Mouse (Mus musculus) induced T-regulatory cell, adult 2 months (primary cell): Measurements from ENCODE around the gene Fuom.
A peak's percentile ranks its signal among the peaks of the same experiment; 100 is the strongest.

ENCODE experiments used
- DNase-seq: peaks from one replicate; pipeline ENCODE4 v3.0.0-alpha.2; 2012; ENCODE audit warnings: low read depth

Gene Fuom

GRCm38 (mm10) chr7:140101498-140101897 is 743 bp downstream of the Fuom start:
- no peak for DNase-seq

- DNase-seq = no peak
Measured at GRCm38 (mm10) chr7:140098466-140098865, 3.8 kb downstream of the Fuom start.

- no peak for DNase-seq
Measured at GRCm38 (mm10) chr7:140096055-140096454, 6.2 kb downstream of the Fuom start.

- DNase-seq = no peak
Measured at GRCm38 (mm10) chr7:140095556-140095955, 6.7 kb downstream of the Fuom start.

GRCm38 (mm10) chr7:140094954-140095353 is 7.3 kb downstream of the Fuom start:
- DNase-seq = no peak

GRCm38 (mm10) chr7:140092924-140093528 is 9.2 kb downstream of the Fuom start, which contains the start of gene Prap1:
Gene Prap1, plus strand, starts transcription at chr7:140093395.
- no peak for DNase-seq

- DNase-seq = no peak
Measured at GRCm38 (mm10) chr7:140090601-140091000, 11.6 kb downstream of the Fuom start.

- peak; percentile 69 for DNase-seq
Measured at GRCm38 (mm10) chr7:140082242-140082678, 20.0 kb downstream of the Fuom start, which contains the start of gene Caly. Gene Caly, minus strand, starts transcription at chr7:140082548.

- DNase-seq = no peak
Measured at GRCm38 (mm10) chr7:140081408-140082241, 20.6 kb downstream of the Fuom start.

GRCm38 (mm10) chr7:140080503-140081156 is 21.6 kb downstream of the Fuom start:
- DNase-seq = peak; percentile 88

GRCm38 (mm10) chr7:140078711-140079110 is 23.5 kb downstream of the Fuom start:
- DNase-seq = peak; percentile 86

- DNase-seq = no peak
Measured at GRCm38 (mm10) chr7:140077698-140078097, 24.5 kb downstream of the Fuom start.

GRCm38 (mm10) chr7:140070042-140070711 is 32.1 kb downstream of the Fuom start:
- DNase-seq = no peak

- DNase-seq = no peak
Measured at GRCm38 (mm10) chr7:140067397-140067796, 34.8 kb downstream of the Fuom start.

- peak; percentile 86 for DNase-seq
Measured at GRCm38 (mm10) chr7:140063092-140063491, 39.1 kb downstream of the Fuom start.

GRCm38 (mm10) chr7:140062307-140062706 is 39.9 kb downstream of the Fuom start:
- DNase-seq = peak; percentile 36

- DNase-seq = no peak
Measured at GRCm38 (mm10) chr7:140061832-140062130, 40.5 kb downstream of the Fuom start.

GRCm38 (mm10) chr7:140060936-140061831 is 41.1 kb downstream of the Fuom start:
- peak; percentile 28 for DNase-seq

GRCm38 (mm10) chr7:140059601-140060000 is 42.6 kb downstream of the Fuom start:
- DNase-seq = no peak

- DNase-seq = no peak
Measured at GRCm38 (mm10) chr7:140058528-140058927, 43.7 kb downstream of the Fuom start.
